Mouse (Mus musculus) midbrain, postnatal 0 days (tissue): Measurements from ENCODE around the gene Sumo1. TPM values are rescaled to one million over a fixed set of nuclear protein-coding genes. Genes with fewer than 3 reads are reported as not detected.

ENCODE experiments used
- ATAC-seq: fragments of 200-750 bp; cut with Nextera tagmentation; 2 replicates; pipeline ENCODE4 v1.8.0; 2017; ENCODE audit warnings: moderate number of reproducible peaks, mild to moderate bottlenecking, moderate TSS enrichment, moderate library complexity; ENCODE audit not compliant: low FRiP score
- DNase-seq: peaks from one replicate; pipeline ENCODE4 v3.0.0-alpha.2; 2015; ENCODE audit warnings: low spot score
- H3K27ac ChIP-seq: fragments of 300-500 bp; sonication (generic); 2 replicates; pipeline ENCODE4 v1.5.1; 2014; ENCODE audit warnings: low read depth, mild to moderate bottlenecking, low read length, mixed read lengths
- H3K27me3 ChIP-seq: fragments of 300-500 bp; sonication (generic); 2 replicates; pipeline ENCODE4 v1.6.1; 2014; ENCODE audit warnings: low read length, control low read depth, mixed read lengths; ENCODE audit not compliant: insufficient read depth
- H3K36me3 ChIP-seq: fragments of 300-500 bp; sonication (generic); 2 replicates; pipeline ENCODE4 v1.6.1; 2014; ENCODE audit warnings: low read length, control low read depth, mixed read lengths; ENCODE audit not compliant: insufficient read depth
- H3K4me1 ChIP-seq: fragments of 300-500 bp; sonication (generic); 2 replicates; pipeline ENCODE4 v1.6.1; 2014; ENCODE audit warnings: mild to moderate bottlenecking, control low read depth, antibody characterized with exemption, low read length, mixed read lengths; ENCODE audit not compliant: insufficient read depth
- H3K4me2 ChIP-seq: fragments of 300-500 bp; sonication (generic); 2 replicates; pipeline ENCODE4 v1.6.1; 2014; ENCODE audit warnings: low read depth, mild to moderate bottlenecking, low read length, mixed read lengths; ENCODE audit not compliant: poor library complexity, severe bottlenecking
- H3K4me3 ChIP-seq: fragments of 300-500 bp; sonication (generic); 2 replicates; pipeline ENCODE4 v1.5.1; 2014; ENCODE audit warnings: low read depth, mild to moderate bottlenecking, low read length, moderate library complexity
- H3K9ac ChIP-seq: fragments of 300-500 bp; sonication (generic); replicated peaks from 2 replicates; pipeline ENCODE4 v1.6.1; 2014; ENCODE audit warnings: mild to moderate bottlenecking, low read length, moderate library complexity, mixed read lengths; ENCODE audit not compliant: poor library complexity, severe bottlenecking
- H3K9me3 ChIP-seq: fragments of 300-500 bp; sonication (generic); 2 replicates; pipeline ENCODE4 v1.6.1; 2016; ENCODE audit warnings: low read length, control low read depth
- CTCF ChIP-seq: IDR thresholded peaks from 2 replicates; pipeline ENCODE4 v1.5.1; 2016; ENCODE audit warnings: antibody characterized with exemption, mild to moderate bottlenecking
- WGBS: fragments of 180-500 bp; shearing (Covaris S2); extraction: QIAGEN DNeasy Blood & Tissue Kit; methylation state at CpG from one replicate; pipeline ENCODE4 v1.1.7; 2014; 5-methylcytosine and 5-hydroxymethylcytosine counted together
- polyA plus RNA-seq: library from polyadenylated mRNA; unstranded; fragments of >200 nt; fragmentation: Nextera tagmentation; extraction: Ambion mirVana; gene quantifications from 2 replicates; pipeline ENCODE4 v1.2.1, GENCODE M21; 2015
- total RNA-seq: library from RNA; depleted of rRNA; stranded (reverse); fragments of >200 nt; gene quantifications from 2 replicates; pipeline ENCODE4 v1.2.3, GENCODE M21; 2014

Gene Sumo1
- total and polyA plus RNA-seq, 2 experiments from 2014 or later: 81.6 to 319 TPM

DNA sequence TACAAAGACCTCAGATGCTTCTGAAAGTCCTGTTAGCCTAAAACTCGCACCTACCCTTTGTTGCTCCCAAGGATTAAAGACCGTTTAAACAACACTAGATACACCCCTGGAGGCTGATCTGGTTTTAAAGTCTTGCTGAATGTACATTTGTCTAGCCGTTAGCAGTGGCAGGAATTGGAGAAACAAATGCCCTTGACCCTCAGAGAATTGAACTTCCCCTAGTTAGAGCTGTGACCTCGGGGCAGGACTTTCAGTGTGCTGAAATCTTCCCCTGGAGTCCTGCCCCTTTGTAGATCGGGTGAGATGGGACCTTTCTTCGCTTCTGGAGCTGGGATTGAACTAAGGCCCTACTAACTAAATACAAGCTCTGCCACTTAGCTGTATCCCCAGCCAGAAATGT lies 41.4 kb downstream of the Sumo1 start:
- WGBS: 57% methylated on average over 6 of the region's 6 CpGs

DNA sequence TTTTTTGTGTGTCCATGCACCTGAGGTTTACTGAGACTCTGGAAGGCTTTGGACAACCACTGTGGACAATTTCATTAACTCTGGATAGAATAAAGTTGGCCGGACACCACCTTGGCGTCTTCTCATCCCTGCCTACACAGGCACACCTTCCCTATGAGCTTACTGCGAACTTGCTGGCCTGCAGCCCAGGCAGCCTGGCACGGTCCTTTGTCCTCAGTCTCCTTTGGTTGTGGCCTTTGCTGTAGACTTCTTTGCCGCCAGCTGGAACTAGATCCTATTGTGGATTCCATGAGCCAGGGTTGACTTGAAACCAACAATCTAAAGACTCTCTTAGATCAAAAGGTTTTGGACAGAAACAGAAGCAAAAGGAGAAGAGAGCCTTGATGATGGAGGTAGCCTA lies 45.2 kb downstream of the Sumo1 start:
- no peaks in the 10 kb centered on the region for H3K36me3 ChIP-seq
- no peak overlapping the region for H3K4me3 ChIP-seq
- no peak for DNase-seq
- H3K27ac ChIP-seq: no peak overlapping the region
- WGBS: 61% methylated on average over 5 of the region's 5 CpGs
- no peak overlapping the region for H3K4me2 ChIP-seq
- no peak overlapping the region for H3K9ac ChIP-seq
- no peaks in the 10 kb centered on the region for H3K9me3 ChIP-seq
- no peaks in the 10 kb centered on the region for H3K4me1 ChIP-seq
- H3K27me3 ChIP-seq: no peaks in the 10 kb centered on the region
- TF ChIP-seq CTCF: no peak
- ATAC-seq: no peak

More for the DNA sequence above, 41.4 kb downstream of the Sumo1 start:
- H3K27ac ChIP-seq: no peak overlapping the region
- no peaks in the 10 kb centered on the region for H3K4me1 ChIP-seq
- H3K9ac ChIP-seq: no peak overlapping the region
- no peak overlapping the region for H3K4me2 ChIP-seq
- no peaks in the 10 kb centered on the region for H3K36me3 ChIP-seq
- no peaks in the 10 kb centered on the region for H3K27me3 ChIP-seq
- no peaks in the 10 kb centered on the region for H3K9me3 ChIP-seq
- ATAC-seq: no peak
- no peak overlapping the region for H3K4me3 ChIP-seq
- DNase-seq: no peak
- no peak for TF ChIP-seq CTCF

DNA sequence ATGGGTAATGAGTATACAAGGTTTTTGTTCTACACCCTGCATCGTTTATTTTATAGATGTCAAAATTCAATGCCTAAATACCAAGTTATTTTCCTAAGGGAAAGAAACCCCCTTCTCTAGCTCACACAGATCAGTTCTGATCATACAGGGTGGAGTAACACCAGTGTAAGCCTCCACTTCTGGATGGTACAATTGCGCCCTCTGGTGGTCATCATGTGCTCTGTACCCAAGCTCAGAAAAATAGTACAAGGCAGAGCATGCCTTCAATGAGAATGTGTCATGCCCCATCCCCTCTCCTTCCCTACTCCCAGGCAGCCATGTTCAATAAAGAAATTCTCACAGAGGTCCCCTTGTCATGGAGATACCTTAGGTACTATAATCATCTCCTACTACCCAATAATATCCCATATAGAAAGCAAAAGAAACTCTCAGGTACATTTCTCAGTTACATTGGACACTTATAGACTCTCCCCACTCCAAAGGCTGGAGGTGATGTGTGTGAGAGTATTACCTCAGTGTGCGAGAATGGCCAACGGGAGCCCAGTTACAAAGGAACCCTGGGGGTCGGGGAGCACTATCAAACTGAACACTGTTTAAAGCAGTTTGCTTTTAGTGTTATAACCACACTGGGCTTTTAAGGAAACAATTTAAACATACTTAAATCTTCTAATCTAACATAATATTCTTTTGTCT lies 47.2 kb downstream of the Sumo1 start:
- Histone ChIP-seq H3K9ac (no peak overlapping the region), H3K4me3 (no peak overlapping the region), H3K4me2 (no peak overlapping the region), H3K9me3 (no peaks in the 10 kb centered on the region), H3K4me1 (no peaks in the 10 kb centered on the region), H3K36me3 (no peaks in the 10 kb centered on the region), H3K27me3 (no peaks in the 10 kb centered on the region), H3K27ac (no peak overlapping the region)
- DNase-seq (peak; percentile 94), ATAC-seq (peak; percentile 92)
- WGBS: 19% methylated on average over 5 of the region's 5 CpGs
- peak; percentile 99 for TF ChIP-seq CTCF

DNA sequence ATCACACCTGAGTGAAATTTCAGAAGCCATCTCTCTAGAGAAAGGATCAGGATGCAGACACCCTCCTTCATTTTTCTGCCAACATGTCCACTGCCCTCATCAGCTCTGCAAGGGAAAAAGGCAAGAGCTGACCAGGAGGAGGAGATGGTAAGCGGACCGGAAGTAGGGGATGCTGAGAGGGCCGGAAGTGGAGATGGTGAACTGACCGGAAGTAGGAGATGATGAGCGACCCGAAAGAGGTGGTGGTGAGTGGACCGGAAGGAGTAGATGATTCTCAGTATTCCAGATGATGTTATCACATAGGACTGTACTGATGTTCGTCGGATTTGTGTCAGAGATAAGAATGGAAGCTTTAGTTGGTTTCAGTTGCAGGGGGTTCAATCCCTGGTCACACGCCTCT lies 51.4 kb downstream of the Sumo1 start:
- Histone ChIP-seq H3K4me3 (no peak overlapping the region), H3K4me1 (no peaks in the 10 kb centered on the region), H3K9ac (no peak overlapping the region), H3K36me3 (no peaks in the 10 kb centered on the region), H3K27ac (no peak overlapping the region), H3K9me3 (no peaks in the 10 kb centered on the region), H3K4me2 (no peak overlapping the region), H3K27me3 (no peaks in the 10 kb centered on the region)
- WGBS: 92% methylated on average over 10 of the region's 10 CpGs
- ATAC-seq (no peak), DNase-seq (no peak)
- no peak for TF ChIP-seq CTCF

DNA sequence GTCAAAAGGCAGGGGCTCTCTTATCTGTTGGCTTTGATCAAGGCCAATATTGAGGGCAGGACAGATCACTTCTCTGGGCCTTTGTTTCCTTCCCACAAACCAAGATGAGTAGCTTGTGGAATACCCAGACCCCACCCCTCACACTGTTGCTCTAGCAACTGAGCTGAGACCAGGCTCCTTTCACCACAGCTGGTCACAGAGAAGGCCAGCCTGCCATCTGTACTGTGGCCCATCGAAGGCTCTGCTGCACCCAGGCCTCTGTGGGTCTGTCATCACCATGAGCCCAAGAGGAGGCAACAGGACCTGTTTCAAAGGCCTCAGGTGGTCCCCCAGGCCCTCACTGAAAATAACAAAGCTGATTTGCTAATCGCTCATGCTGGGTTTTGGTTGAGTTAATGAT lies 55.6 kb downstream of the Sumo1 start:
- no peak overlapping the region for H3K4me3 ChIP-seq
- H3K4me2 ChIP-seq: no peak overlapping the region
- H3K27me3 ChIP-seq: no peaks in the 10 kb centered on the region
- 87% methylated on average over 2 of the region's 2 CpGs for WGBS
- H3K9me3 ChIP-seq: no peaks in the 10 kb centered on the region
- no peaks in the 10 kb centered on the region for H3K36me3 ChIP-seq
- H3K4me1 ChIP-seq: no peaks in the 10 kb centered on the region
- no peak for ATAC-seq
- H3K9ac ChIP-seq: no peak overlapping the region
- no peak for TF ChIP-seq CTCF
- H3K27ac ChIP-seq: no peak overlapping the region
- DNase-seq: no peak

DNA sequence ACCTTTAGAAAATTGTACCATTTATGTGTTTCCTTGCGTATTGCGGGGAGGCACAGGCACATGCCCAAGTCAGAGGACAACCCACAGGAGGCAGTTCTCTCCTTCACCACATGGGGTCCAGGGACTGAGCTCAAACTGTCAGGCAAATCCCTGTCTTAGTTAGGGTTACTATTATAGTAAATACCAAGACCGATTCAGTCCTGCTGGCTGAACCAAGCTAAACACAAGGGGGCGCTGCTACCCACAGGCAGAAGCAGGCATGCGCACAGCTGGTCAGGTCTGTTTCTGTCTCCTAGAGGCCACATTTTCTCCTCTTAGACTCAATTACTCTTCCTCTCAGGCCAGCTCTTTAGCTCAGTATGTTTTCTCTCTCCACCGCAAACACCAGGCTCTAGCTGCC lies 56.8 kb downstream of the Sumo1 start:
- no peak for ATAC-seq
- Histone ChIP-seq H3K9me3 (no peaks in the 10 kb centered on the region), H3K4me3 (no peak overlapping the region), H3K27ac (no peak overlapping the region), H3K27me3 (no peaks in the 10 kb centered on the region), H3K4me2 (no peak overlapping the region), H3K9ac (no peak overlapping the region), H3K36me3 (no peaks in the 10 kb centered on the region), H3K4me1 (no peaks in the 10 kb centered on the region)
- DNase-seq: peak; percentile 51
- peak; percentile 71 for TF ChIP-seq CTCF
- 55% methylated on average over 6 of the region's 6 CpGs for WGBS
